15 mouse cellular contexts compared by ENCODE assay signal in the genomic region with DNA sequence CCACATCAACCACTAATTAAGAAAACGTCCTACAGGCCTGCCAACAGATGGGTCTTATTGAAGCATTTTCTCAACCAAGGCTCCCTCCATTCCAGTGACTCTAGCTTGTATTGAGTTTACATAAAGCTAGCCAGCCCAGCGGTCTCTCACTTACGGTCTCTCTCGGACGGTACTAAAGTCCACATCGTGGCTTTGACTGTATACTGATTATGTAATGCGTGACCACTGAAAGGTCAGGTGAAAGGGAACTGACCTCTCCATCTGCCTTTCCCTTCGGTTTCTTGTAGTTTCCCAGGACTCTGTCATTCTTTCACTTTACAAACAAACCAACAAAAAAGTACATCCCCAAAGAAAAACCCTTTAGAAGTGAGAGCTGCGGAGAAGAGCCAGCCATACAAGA.
DNase-seq lines count a peak whose midpoint lies in the region; ATAC-seq lines count a peak whose summit lies in the region.
"Had no signal": no experiment of that assay in that cellular context is flagged by ENCODE, and none has a peak within 500 bp of the region (broad histone marks: within the 10 kb centered on the region; RNA-seq: fewer than 3 reads in every experiment).

No protein-coding gene starts in this region.

- no peaks in the 10 kb centered on the region for H3K27me3 ChIP-seq in liver, embryonic 15.5 days
- H3K27me3 ChIP-seq: embryonic facial prominence, embryonic 13.5 days; hindbrain, embryonic 15.5 days had no signal

- H3K9ac ChIP-seq in liver, embryonic 15.5 days = no peak overlapping the region
- H3K9ac ChIP-seq: embryonic facial prominence, embryonic 13.5 days; heart, embryonic 12.5 days; hindbrain, embryonic 15.5 days had no signal

- 52% methylated on average over 9 of the region's 9 CpGs for WGBS in liver, embryonic 15.5 days (ENCODE audit: insufficient replicate concordance)

- no peaks in the 10 kb centered on the region for H3K9me3 ChIP-seq in liver, embryonic 15.5 days (replicated peaks)
- H3K9me3 ChIP-seq: embryonic facial prominence, embryonic 13.5 days; heart, embryonic 12.5 days; hindbrain, embryonic 15.5 days had no signal

- peak overlapping the region; percentile 78 for H3K27ac ChIP-seq in liver, embryonic 15.5 days (replicated peaks)
- H3K27ac ChIP-seq: embryonic facial prominence, embryonic 13.5 days; hindbrain, embryonic 15.5 days had no signal

- H3K36me3 ChIP-seq in liver, embryonic 15.5 days (replicated peaks) = no peaks in the 10 kb centered on the region
- H3K36me3 ChIP-seq: embryonic facial prominence, embryonic 13.5 days; heart, embryonic 12.5 days; hindbrain, embryonic 15.5 days had no signal

- peak overlapping the region; percentile 23; the same call in 1 of the 2 replicates for H3K4me2 ChIP-seq in liver, embryonic 15.5 days
- H3K4me2 ChIP-seq: embryonic facial prominence, embryonic 13.5 days; heart, embryonic 12.5 days; hindbrain, embryonic 15.5 days had no signal

- H3K4me1 ChIP-seq in liver, embryonic 15.5 days (replicated peaks) = no peaks in the 10 kb centered on the region
- H3K4me1 ChIP-seq: heart, embryonic 12.5 days; hindbrain, embryonic 15.5 days had no signal

- ATAC-seq in liver, embryonic 15.5 days (ENCODE audit: insufficient read depth) = peak; percentile 80
- ATAC-seq: intestine, postnatal 0 days had no signal

- DNase-seq in kidney, adult 9 months = peak; percentile 60
- DNase-seq in kidney, postnatal 4 days = no peak
- peak; percentile 30 to 52 for DNase-seq in kidney, postnatal 25 days
- peak; percentile 28 to 64 for DNase-seq in kidney, postnatal 36 days
- no peak for DNase-seq in right cerebral cortex, postnatal 14 days
- no peak for DNase-seq in thymus, postnatal 25 days
- DNase-seq: adrenal gland, postnatal 36 days; cerebellum, adult 8-10 months; spleen, adult 18-20 months; thymus, adult 18-20 months had no signal

- H3K4me3 ChIP-seq in liver, embryonic 15.5 days (replicated peaks) = no peak overlapping the region
- H3K4me3 ChIP-seq: embryonic facial prominence, embryonic 13.5 days; heart, embryonic 12.5 days; hindbrain, embryonic 15.5 days had no signal

Comparison
In these comparisons a context has a peak if more than half of its experiments do, and no peak if none do; other contexts are left out.
1. DNase-seq: peak in kidney, adult 9 months (single experiment), kidney, postnatal 25 days (2 of 2) and kidney, postnatal 36 days (2 of 2); none in kidney, postnatal 4 days (0 of 2), right cerebral cortex, postnatal 14 days (single experiment) and thymus, postnatal 25 days (single experiment).